Mouse (Mus musculus): ENCODE results near the gene Pcdh15.

- no peak for TF ChIP-seq POLR2A (IDR thresholded peaks at IDR 0.05; ENCODE audit: borderline replicate concordance, insufficient read depth, low read length)
- no peak for TF ChIP-seq CTCF (IDR thresholded peaks at IDR 0.05; ENCODE audit: borderline replicate concordance, insufficient read depth, low read depth, low read length)
Observed at GRCm38 (mm10) chr10:74538371-74538770, 1439.2 kb downstream of the Pcdh15 start.

Data from cerebellum, adult 2 months (tissue).